Comparison of ENCODE assay signal across 8 mouse cellular contexts in genomic region chr2:77316961-77317360, GRCm38 (mm10). TPM values are rescaled to one million over a fixed set of nuclear protein-coding genes. Genes with fewer than 3 reads are reported as not detected.
A peak's percentile ranks its signal among the peaks of the same experiment; 100 is the strongest.
DNase-seq lines count a peak whose midpoint lies in the region; ATAC-seq and TF ChIP-seq lines count a peak whose summit lies in the region.

No protein-coding gene starts in this region.

- TF ChIP-seq CTCF in left cerebral cortex, adult 2 months (IDR thresholded peaks at IDR 0.05) = no peak

- H3K4me3 ChIP-seq in forebrain, embryonic 15.5 days = no peak overlapping the region
- no peak overlapping the region for H3K4me3 ChIP-seq in forebrain, embryonic 11.5 days (ENCODE audit: low read depth, low read length)
- H3K4me3 ChIP-seq in limb, embryonic 14.5 days (replicated peaks; ENCODE audit: low read length) = no peak overlapping the region
- no peak overlapping the region for H3K4me3 ChIP-seq in liver, embryonic 11.5 days (ENCODE audit: low read depth, low read length)
- H3K4me3 ChIP-seq in left cerebral cortex, adult 2 months = no peak overlapping the region

- no peaks in the 10 kb centered on the region for H3K27me3 ChIP-seq in forebrain, embryonic 15.5 days
- H3K27me3 ChIP-seq in forebrain, embryonic 11.5 days (ENCODE audit: control insufficient read depth, insufficient read depth, low read length) = no peaks in the 10 kb centered on the region
- no peaks in the 10 kb centered on the region for H3K27me3 ChIP-seq in limb, embryonic 14.5 days (ENCODE audit: control insufficient read depth, insufficient read depth, low read length)
- H3K27me3 ChIP-seq in liver, embryonic 11.5 days (replicated peaks; ENCODE audit: control insufficient read depth, insufficient read depth, low read length) = no peaks in the 10 kb centered on the region

- H3K9ac ChIP-seq in forebrain, embryonic 15.5 days (replicated peaks) = no peak overlapping the region
- no peak overlapping the region for H3K9ac ChIP-seq in forebrain, embryonic 11.5 days (ENCODE audit: low read length)
- H3K9ac ChIP-seq in limb, embryonic 14.5 days (ENCODE audit: low read depth, low read length, severe bottlenecking) = no peak overlapping the region
- no peak overlapping the region for H3K9ac ChIP-seq in liver, embryonic 11.5 days (ENCODE audit: low read depth, low read length)

- H3K4me2 ChIP-seq in forebrain, embryonic 15.5 days (replicated peaks) = no peak overlapping the region
- no peak overlapping the region for H3K4me2 ChIP-seq in forebrain, embryonic 11.5 days (ENCODE audit: low read depth, low read length, severe bottlenecking)
- H3K4me2 ChIP-seq in limb, embryonic 14.5 days (replicated peaks; ENCODE audit: low read depth, low read length, severe bottlenecking) = no peak overlapping the region
- no peak overlapping the region for H3K4me2 ChIP-seq in liver, embryonic 11.5 days

- peak overlapping the region; percentile 41 for H3K27ac ChIP-seq in forebrain, embryonic 15.5 days (replicated peaks)
- no peak overlapping the region for H3K27ac ChIP-seq in forebrain, embryonic 11.5 days (ENCODE audit: low read depth, low read length)
- H3K27ac ChIP-seq in limb, embryonic 14.5 days (replicated peaks; ENCODE audit: low read depth, low read length) = no peak overlapping the region
- no peak overlapping the region for H3K27ac ChIP-seq in liver, embryonic 11.5 days (ENCODE audit: low read depth, low read length)
- no peak overlapping the region; the same call in 1 of the 2 replicates for H3K27ac ChIP-seq in left cerebral cortex, adult 2 months

- no peak for TF ChIP-seq POLR2A in limb, embryonic 14.5 days (IDR thresholded peaks at IDR 0.05; ENCODE audit: borderline replicate concordance, extremely low read depth, insufficient read depth, insufficient read length)

- 0 out of 2 replicates have a peak, but pooled peaks have one; percentile 58 for ATAC-seq in forebrain, embryonic 15.5 days (replicated peaks)
- ATAC-seq in forebrain, embryonic 11.5 days (replicated peaks; ENCODE audit: low FRiP score) = no peak
- peak; percentile 62 for ATAC-seq in limb, embryonic 14.5 days (ENCODE audit: low FRiP score, low read depth)
- ATAC-seq in liver, embryonic 11.5 days (replicated peaks; ENCODE audit: low FRiP score) = no peak

- no peaks in the 10 kb centered on the region for H3K9me3 ChIP-seq in forebrain, embryonic 15.5 days
- H3K9me3 ChIP-seq in forebrain, embryonic 11.5 days (ENCODE audit: control insufficient read depth, low read length) = no peaks in the 10 kb centered on the region
- H3K9me3 ChIP-seq in limb, embryonic 14.5 days (ENCODE audit: control insufficient read depth, low read length) = no peaks in the 10 kb centered on the region
- no peaks in the 10 kb centered on the region for H3K9me3 ChIP-seq in liver, embryonic 11.5 days (ENCODE audit: control insufficient read depth, low read length)

- intact Hi-C loops in left cerebral cortex, adult 2 months (cut with DNase I) = no loop called here

- no peak for DNase-seq in forebrain, embryonic 11.5 days (ENCODE audit: low spot score)
- DNase-seq in NIH3T3 (ENCODE audit: low read depth) = peak; percentile 53
- DNase-seq in gastrocnemius, postnatal 25 days = peak; percentile 86
- DNase-seq in limb, embryonic 14.5 days (ENCODE audit: low spot score) = peak; percentile 44
- no peak for DNase-seq in urinary bladder, postnatal 10 days (ENCODE audit: low spot score)
- DNase-seq in liver, embryonic 11.5 days (ENCODE audit: low spot score) = no peak
- DNase-seq in left cerebral cortex, adult 2 months (ENCODE audit: extremely low spot score in 1 of 2, low spot score in 2 of 2) = no peak

- WGBS in forebrain, embryonic 15.5 days = 44% methylated on average over 7 of the region's 7 CpGs
- 70% methylated on average over 7 of the region's 7 CpGs for WGBS in forebrain, embryonic 11.5 days
- 38% methylated on average over 7 of the region's 7 CpGs for WGBS in limb, embryonic 14.5 days
- WGBS in liver, embryonic 11.5 days = 57% methylated on average over 7 of the region's 7 CpGs

- peaks cover 4% of the 10 kb centered on the region; the same call in 1 of the 2 replicates for H3K4me1 ChIP-seq in forebrain, embryonic 15.5 days
- H3K4me1 ChIP-seq in forebrain, embryonic 11.5 days (replicated peaks; ENCODE audit: control insufficient read depth, insufficient read depth, low read length) = no peaks in the 10 kb centered on the region
- H3K4me1 ChIP-seq in limb, embryonic 14.5 days (ENCODE audit: control insufficient read depth, insufficient read depth, low read length) = peaks cover 5% of the 10 kb centered on the region; the same call in 1 of the 2 replicates
- no peaks in the 10 kb centered on the region for H3K4me1 ChIP-seq in liver, embryonic 11.5 days (replicated peaks; ENCODE audit: control insufficient read depth, insufficient read depth, low read length)

- H3K36me3 ChIP-seq in forebrain, embryonic 15.5 days = no peaks in the 10 kb centered on the region
- H3K36me3 ChIP-seq in forebrain, embryonic 11.5 days (ENCODE audit: control insufficient read depth, insufficient read depth, low read length) = no peaks in the 10 kb centered on the region
- H3K36me3 ChIP-seq in limb, embryonic 14.5 days (ENCODE audit: control insufficient read depth, insufficient read depth, low read length) = no peaks in the 10 kb centered on the region
- H3K36me3 ChIP-seq in liver, embryonic 11.5 days (ENCODE audit: control insufficient read depth, insufficient read depth, low read length) = no peaks in the 10 kb centered on the region

RNA-seq across cellular contexts. Expression of gene Sestd1, which starts 36.6 kb away (rescaled TPM):
- polyA plus RNA-seq in forebrain, embryonic 15.5 days (2015; fragmentation: Nextera tagmentation; extraction: Ambion mirVana) = 40.5 and 41.7 TPM in 2 replicates
- 26.0 and 27.1 TPM in 2 replicates for polyA plus RNA-seq in forebrain, embryonic 11.5 days (2014; fragmentation: Nextera tagmentation; extraction: Ambion mirVana)
- 10 to 100 TPM in 1 of 2 experiments, 1 to 10 TPM in 1; 9.4 to 10.9 TPM for total RNA-seq in gastrocnemius, postnatal 25 days (2021)
- 25.1 and 25.4 TPM in 2 replicates for polyA plus RNA-seq in limb, embryonic 14.5 days (2012; rRNA removed)
- polyA plus RNA-seq in limb, embryonic 14.5 days (2014; fragmentation: Nextera tagmentation; extraction: Ambion mirVana) = 23.8 and 26.5 TPM in 2 replicates
- 4.6 and 5.3 TPM in 2 replicates for polyA plus RNA-seq in liver, embryonic 11.5 days (2014; fragmentation: Nextera tagmentation; extraction: Ambion mirVana)
- total RNA-seq in left cerebral cortex, adult 2 months (2021) = 10 to 100 TPM; 55.2 to 61.6 TPM

Comparison
In these comparisons a context has a peak if more than half of its experiments do, and no peak if none do; other contexts are left out.
1. ATAC-seq: peak in forebrain, embryonic 15.5 days (single experiment) and limb, embryonic 14.5 days (single experiment); none in forebrain, embryonic 11.5 days (single experiment) and liver, embryonic 11.5 days (single experiment).
2. DNase-seq: peak in NIH3T3 (single experiment), gastrocnemius, postnatal 25 days (single experiment) and limb, embryonic 14.5 days (single experiment); none in forebrain, embryonic 11.5 days (single experiment), urinary bladder, postnatal 10 days (single experiment), liver, embryonic 11.5 days (single experiment) and left cerebral cortex, adult 2 months (0 of 2).